Mouse (Mus musculus): ENCODE measurements around the gene Tut7.
"Not testable (repeated sequence)": the region's sequence is repeated elsewhere in the genome, so short reads cannot be mapped to it uniquely, and the experiment has no call there.

GRCm38 (mm10) chr13:59779744-59780264 is 43.1 kb downstream of the Tut7 start:
- peak; percentile 53 for TF ChIP-seq CTCF (IDR thresholded peaks at IDR 0.05; ENCODE audit: low read depth)
- TF ChIP-seq EP300 (IDR thresholded peaks at IDR 0.05; ENCODE audit: low read depth) = not testable (repeated sequence)

All from liver, postnatal 0 days (tissue).